Mouse (Mus musculus) testis, adult 2 months (tissue): Measurements from ENCODE around the gene Gm5108. TPM values are rescaled to one million over a fixed set of nuclear protein-coding genes. Genes with fewer than 3 reads are reported as not detected.

Experiments
- H3K27ac ChIP-seq: fragments of 200-500 bp; 2 replicates; pipeline ENCODE4 v1.5.1; 2012; ENCODE audit warnings: low read depth, low read length; ENCODE audit not compliant: control insufficient read depth, insufficient read depth
- H3K27me3 ChIP-seq: fragments of 200-500 bp; 2 replicates; pipeline ENCODE4 v1.6.1; 2012; ENCODE audit warnings: mild to moderate bottlenecking, low read length, moderate library complexity; ENCODE audit not compliant: control insufficient read depth, insufficient read depth
- H3K36me3 ChIP-seq: fragments of 200-500 bp; 2 replicates; pipeline ENCODE4 v1.6.1; 2012; ENCODE audit warnings: mild to moderate bottlenecking, low read length; ENCODE audit not compliant: control insufficient read depth, insufficient read depth
- H3K4me1 ChIP-seq: fragments of 200-500 bp; 2 replicates; pipeline ENCODE4 v1.6.1; 2012; ENCODE audit warnings: low read length; ENCODE audit not compliant: control insufficient read depth, insufficient read depth
- H3K4me3 ChIP-seq: fragments of 200-500 bp; 2 replicates; pipeline ENCODE4 v1.5.1; 2012; ENCODE audit warnings: low read depth, mild to moderate bottlenecking, low read length, moderate library complexity, mixed read lengths; ENCODE audit not compliant: control insufficient read depth
- CTCF ChIP-seq: fragments of 200-500 bp; IDR thresholded peaks from 2 replicates; pipeline ENCODE4 v1.5.1; 2012; ENCODE audit warnings: low read depth, mild to moderate bottlenecking, inconsistent platforms, low read length, moderate library complexity; ENCODE audit not compliant: control insufficient read depth, insufficient read depth, insufficient replicate concordance
- POLR2A ChIP-seq: fragments of 200-500 bp; IDR thresholded peaks from 2 replicates; pipeline ENCODE4 v1.6.1; 2012; ENCODE audit warnings: low read depth, mild to moderate bottlenecking, inconsistent platforms, low read length, moderate library complexity; ENCODE audit not compliant: control insufficient read depth
- polyA plus RNA-seq: library from polyadenylated mRNA; depleted of rRNA; stranded (reverse); fragments of >200 nt; gene quantifications from 2 replicates; pipeline ENCODE4 v1.2.3, GENCODE M21; 2012

Gm5108 gene
- polyA plus RNA-seq, 1 experiment, result 3.4 TPM

GRCm38 (mm10) chr5:67947006-67947405 is 5.5 kb downstream of the Gm5108 start:
- Histone ChIP-seq H3K27me3 (no peaks in the 10 kb centered on the region), H3K4me3 (no peak overlapping the region), H3K4me1 (no peaks in the 10 kb centered on the region), H3K27ac (no peak overlapping the region), H3K36me3 (no peaks in the 10 kb centered on the region)
- TF ChIP-seq CTCF (no peak), POLR2A (no peak)

- no peak overlapping the region for H3K27ac ChIP-seq
- no peaks in the 10 kb centered on the region for H3K4me1 ChIP-seq
- no peak overlapping the region for H3K4me3 ChIP-seq
- no peaks in the 10 kb centered on the region for H3K27me3 ChIP-seq
- no peaks in the 10 kb centered on the region for H3K36me3 ChIP-seq
- TF ChIP-seq POLR2A, result no peak
These were observed 6.6 kb downstream of the Gm5108 start for GRCm38 (mm10) chr5:67948074-67948473.

GRCm38 (mm10) chr5:67954097-67954496 is 12.6 kb downstream of the Gm5108 start:
- H3K4me3 ChIP-seq, result no peak overlapping the region
- TF ChIP-seq POLR2A (no peak), CTCF (no peak)
- H3K27ac ChIP-seq, result no peak overlapping the region
- no peaks in the 10 kb centered on the region for H3K4me1 ChIP-seq
- no peaks in the 10 kb centered on the region for H3K36me3 ChIP-seq
- no peaks in the 10 kb centered on the region for H3K27me3 ChIP-seq

GRCm38 (mm10) chr5:67955486-67955885 is 14.0 kb downstream of the Gm5108 start:
- no peaks in the 10 kb centered on the region for H3K27me3 ChIP-seq
- H3K36me3 ChIP-seq, result no peaks in the 10 kb centered on the region
- H3K27ac ChIP-seq, result no peak overlapping the region
- H3K4me3 ChIP-seq, result no peak overlapping the region
- H3K4me1 ChIP-seq, result no peaks in the 10 kb centered on the region
- TF ChIP-seq POLR2A (no peak), CTCF (no peak)

- Histone ChIP-seq H3K27ac (no peak overlapping the region), H3K4me1 (no peaks in the 10 kb centered on the region), H3K27me3 (no peaks in the 10 kb centered on the region), H3K36me3 (no peaks in the 10 kb centered on the region), H3K4me3 (no peak overlapping the region)
- TF ChIP-seq POLR2A (no peak), CTCF (no peak)
These were observed 20.5 kb downstream of the Gm5108 start for GRCm38 (mm10) chr5:67961708-67962629.

- H3K27ac ChIP-seq, result no peak overlapping the region
- no peaks in the 10 kb centered on the region for H3K4me1 ChIP-seq
- TF ChIP-seq POLR2A, result no peak
- no peak for TF ChIP-seq CTCF
- no peak overlapping the region for H3K4me3 ChIP-seq
- H3K27me3 ChIP-seq, result no peaks in the 10 kb centered on the region
- no peaks in the 10 kb centered on the region for H3K36me3 ChIP-seq
These were observed 28.1 kb downstream of the Gm5108 start for GRCm38 (mm10) chr5:67969536-67969935.

GRCm38 (mm10) chr5:67981946-67982526 is 40.6 kb downstream of the Gm5108 start:
- Histone ChIP-seq H3K36me3 (no peaks in the 10 kb centered on the region), H3K4me3 (no peak overlapping the region), H3K4me1 (no peaks in the 10 kb centered on the region), H3K27me3 (no peaks in the 10 kb centered on the region), H3K27ac (no peak overlapping the region)
- TF ChIP-seq POLR2A (no peak), CTCF (no peak)

GRCm38 (mm10) chr5:67990426-67990825 is 49.0 kb downstream of the Gm5108 start:
- H3K4me1 ChIP-seq, result no peaks in the 10 kb centered on the region
- no peak overlapping the region for H3K27ac ChIP-seq
- TF ChIP-seq CTCF (no peak), POLR2A (no peak)

More at GRCm38 (mm10) chr5:67990426-67990825, 49.0 kb downstream of the Gm5108 start:
- Histone ChIP-seq H3K36me3 (no peaks in the 10 kb centered on the region), H3K27me3 (no peaks in the 10 kb centered on the region), H3K4me3 (no peak overlapping the region)
